In genomic region chr7:6919131-6919870, GRCm38 (mm10) we compare ENCODE assay signal across 13 mouse cellular contexts.
DNase-seq lines count a peak whose midpoint lies in the region; ATAC-seq and TF ChIP-seq lines count a peak whose summit lies in the region.
"Had no signal": no experiment of that assay in that cellular context is flagged by ENCODE, and none has a peak within 500 bp of the region (broad histone marks: within the 10 kb centered on the region; RNA-seq: fewer than 3 reads in every experiment).

No protein-coding gene starts in this region.

- no peaks in the 10 kb centered on the region for H3K27me3 ChIP-seq in lung, embryonic 14.5 days (ENCODE audit: insufficient read depth, low read length)
- H3K27me3 ChIP-seq in forebrain, embryonic 13.5 days, result no peaks in the 10 kb centered on the region
- H3K27me3 ChIP-seq in hindbrain, postnatal 0 days (ENCODE audit: insufficient read depth, low read length), result no peaks in the 10 kb centered on the region
- no peaks in the 10 kb centered on the region for H3K27me3 ChIP-seq in neural tube, embryonic 15.5 days (replicated peaks)
- H3K27me3 ChIP-seq: lung, embryonic 15.5 days had no signal

- TF ChIP-seq CTCF in lung, embryonic 14.5 days (IDR thresholded peaks at IDR 0.05; ENCODE audit: low read depth), result no peak
- no peak for TF ChIP-seq CTCF in hindbrain, postnatal 0 days (IDR thresholded peaks at IDR 0.05; ENCODE audit: low read depth)

- H3K4me2 ChIP-seq in lung, embryonic 14.5 days, result no peak overlapping the region
- H3K4me2 ChIP-seq in forebrain, embryonic 13.5 days, result no peak overlapping the region
- H3K4me2 ChIP-seq in hindbrain, postnatal 0 days (ENCODE audit: low read depth, low read length), result no peak overlapping the region
- H3K4me2 ChIP-seq in neural tube, embryonic 15.5 days, result no peak overlapping the region
- H3K4me2 ChIP-seq: lung, embryonic 15.5 days had no signal

- no peaks in the 10 kb centered on the region for H3K9me3 ChIP-seq in lung, embryonic 14.5 days (ENCODE audit: low read depth, low read length)
- H3K9me3 ChIP-seq in forebrain, embryonic 13.5 days (replicated peaks), result no peaks in the 10 kb centered on the region
- H3K9me3 ChIP-seq in hindbrain, postnatal 0 days (ENCODE audit: low read length), result no peaks in the 10 kb centered on the region
- no peaks in the 10 kb centered on the region for H3K9me3 ChIP-seq in neural tube, embryonic 15.5 days (replicated peaks)
- H3K9me3 ChIP-seq: lung, embryonic 15.5 days had no signal

- no peaks in the 10 kb centered on the region for H3K36me3 ChIP-seq in lung, embryonic 14.5 days (ENCODE audit: insufficient read depth)
- H3K36me3 ChIP-seq in forebrain, embryonic 13.5 days (ENCODE audit: poor library complexity, severe bottlenecking), result no peaks in the 10 kb centered on the region
- no peaks in the 10 kb centered on the region for H3K36me3 ChIP-seq in hindbrain, postnatal 0 days (ENCODE audit: insufficient read depth, low read length)
- no peaks in the 10 kb centered on the region for H3K36me3 ChIP-seq in neural tube, embryonic 15.5 days
- H3K36me3 ChIP-seq: lung, embryonic 15.5 days had no signal

- ATAC-seq in lung, embryonic 14.5 days (ENCODE audit: insufficient read depth), result peak; percentile 35; the same call in 1 of the 2 replicates
- ATAC-seq in forebrain, embryonic 13.5 days, result peak; percentile 28
- ATAC-seq in hindbrain, postnatal 0 days, result peak; percentile 48
- peak; percentile 19; the same call in 1 of the 2 replicates for ATAC-seq in neural tube, embryonic 15.5 days (ENCODE audit: low FRiP score)
- ATAC-seq in monocyte, adult 5-6 weeks (replicated peaks; ENCODE audit: insufficient number of reproducible peaks, low FRiP score, low TSS enrichment, poor library complexity, severe bottlenecking), result no peak

- no peak overlapping the region for H3K4me3 ChIP-seq in lung, embryonic 14.5 days (ENCODE audit: low read depth, low read length)
- no peak overlapping the region for H3K4me3 ChIP-seq in forebrain, embryonic 13.5 days
- H3K4me3 ChIP-seq in hindbrain, postnatal 0 days (ENCODE audit: low read length), result no peak overlapping the region
- no peak overlapping the region for H3K4me3 ChIP-seq in neural tube, embryonic 15.5 days (replicated peaks)
- H3K4me3 ChIP-seq: lung, embryonic 15.5 days had no signal

- no peak overlapping the region for H3K27ac ChIP-seq in lung, embryonic 14.5 days (ENCODE audit: low read depth)
- no peak overlapping the region; the same call in 1 of the 2 replicates for H3K27ac ChIP-seq in forebrain, embryonic 13.5 days
- H3K27ac ChIP-seq in hindbrain, postnatal 0 days, result no peak overlapping the region
- no peak overlapping the region; the same call in 1 of the 2 replicates for H3K27ac ChIP-seq in neural tube, embryonic 15.5 days (replicated peaks)
- H3K27ac ChIP-seq: lung, embryonic 15.5 days had no signal

- no peak overlapping the region for H3K9ac ChIP-seq in lung, embryonic 14.5 days
- no peak overlapping the region for H3K9ac ChIP-seq in forebrain, embryonic 13.5 days
- H3K9ac ChIP-seq in hindbrain, postnatal 0 days (replicated peaks; ENCODE audit: low read length), result no peak overlapping the region
- no peak overlapping the region for H3K9ac ChIP-seq in neural tube, embryonic 15.5 days (replicated peaks)
- H3K9ac ChIP-seq: lung, embryonic 15.5 days had no signal

- peaks cover 5% of the 10 kb centered on the region; the same call in 1 of the 2 replicates for H3K4me1 ChIP-seq in lung, embryonic 14.5 days (ENCODE audit: insufficient read depth)
- H3K4me1 ChIP-seq in forebrain, embryonic 13.5 days, result peaks cover 11% of the 10 kb centered on the region; the same call in 1 of the 2 replicates
- no peaks in the 10 kb centered on the region for H3K4me1 ChIP-seq in hindbrain, postnatal 0 days (ENCODE audit: insufficient read depth, low read length)
- H3K4me1 ChIP-seq in neural tube, embryonic 15.5 days, result peaks cover 14% of the 10 kb centered on the region

- no peak for DNase-seq in lung, embryonic 14.5 days
- no peak for DNase-seq in lung, postnatal 14 days
- DNase-seq in hindbrain, postnatal 0 days (ENCODE audit: low spot score), result no peak
- DNase-seq in spleen, adult 18-20 months, result no peak
- DNase-seq: cerebellum, postnatal 25 days; gastrocnemius, postnatal 36 days; heart, postnatal 36 days; kidney, postnatal 36 days; right cerebral cortex, adult 18-20 months had no signal

- WGBS in lung, embryonic 14.5 days, result 84% methylated on average over 1 of the region's 1 CpGs
- WGBS in forebrain, embryonic 13.5 days, result 86% methylated on average over 1 of the region's 1 CpGs
- 77% methylated on average over 1 of the region's 1 CpGs for WGBS in hindbrain, postnatal 0 days
- whole genome bisulfite sequencing in neural tube, embryonic 15.5 days, result 90% methylated on average over 1 of the region's 1 CpGs
